Mouse (Mus musculus) erythroblast, embryonic 14.5 days (primary cell): ENCODE data around the gene Ahr.

Experiments
- GATA1 ChIP-seq: IDR thresholded peaks from 2 replicates; pipeline ENCODE4 v1.6.1; 2012; ENCODE audit warnings: low read length, inconsistent platforms, mixed read lengths
- TAL1 ChIP-seq: IDR thresholded peaks from 3 replicates; pipeline ENCODE4 v1.6.1; 2012; ENCODE audit warnings: low read length, inconsistent platforms, mixed read lengths

GRCm38 (mm10) chr12:35533748-35534113, 1.1 kb downstream of the Ahr start:
- TF ChIP-seq TAL1, result no peak
- TF ChIP-seq GATA1, result no peak
